Mouse (Mus musculus) lung, postnatal 36 days (tissue): Measurements from ENCODE around the gene Vkorc1l1.

Source experiments
- DNase-seq: peaks from one replicate; pipeline ENCODE4 v3.0.0; 2022; ENCODE audit warnings: mixed read lengths

The Vkorc1l1 gene

DNA sequence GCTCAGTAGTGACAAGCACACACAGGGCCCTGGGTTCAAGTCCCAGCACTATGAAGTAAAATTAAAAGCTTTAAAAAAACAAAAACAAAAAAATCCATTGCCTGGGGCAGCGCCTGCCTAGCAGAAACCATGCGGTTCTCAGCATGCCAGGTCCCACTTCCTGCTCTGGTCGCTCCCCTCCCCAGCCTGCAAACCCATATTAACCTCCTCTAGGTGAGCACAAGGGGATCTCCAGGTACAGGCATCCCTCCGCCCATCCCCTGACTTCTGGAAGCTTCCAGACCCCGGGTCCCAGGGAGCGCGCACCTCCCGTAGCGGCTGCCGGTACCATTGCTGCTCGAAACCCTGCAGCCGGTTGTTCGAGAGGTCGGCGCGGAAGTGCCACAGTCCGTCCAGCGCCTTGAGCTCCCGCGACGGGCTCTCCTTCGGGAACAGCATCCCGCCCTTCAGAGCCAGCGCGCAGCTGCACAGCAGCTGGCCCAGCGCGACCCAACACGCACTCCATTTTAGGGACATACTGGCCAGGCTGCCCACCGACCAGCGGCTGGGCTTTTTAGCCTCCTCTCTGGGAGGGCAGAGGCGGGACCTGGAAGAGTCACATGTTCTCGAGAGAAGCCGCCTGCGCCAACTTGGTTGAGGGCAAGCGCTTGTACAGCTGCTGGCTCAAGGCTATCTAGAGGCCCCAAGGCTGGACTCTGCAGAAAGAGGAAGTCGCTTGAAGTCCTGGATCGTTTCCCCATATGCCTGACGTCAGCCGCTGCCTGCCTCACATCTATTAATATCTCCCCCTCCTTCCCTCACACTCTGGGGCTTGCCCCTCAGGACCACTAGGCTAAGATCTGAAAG is 60.8 kb downstream of the Vkorc1l1 start, which contains the start of gene Gusb:
Gene Gusb (minus strand): TSS at position 749 of the 846 bp plus-strand sequence.
- DNase-seq: peak; percentile 93

DNA sequence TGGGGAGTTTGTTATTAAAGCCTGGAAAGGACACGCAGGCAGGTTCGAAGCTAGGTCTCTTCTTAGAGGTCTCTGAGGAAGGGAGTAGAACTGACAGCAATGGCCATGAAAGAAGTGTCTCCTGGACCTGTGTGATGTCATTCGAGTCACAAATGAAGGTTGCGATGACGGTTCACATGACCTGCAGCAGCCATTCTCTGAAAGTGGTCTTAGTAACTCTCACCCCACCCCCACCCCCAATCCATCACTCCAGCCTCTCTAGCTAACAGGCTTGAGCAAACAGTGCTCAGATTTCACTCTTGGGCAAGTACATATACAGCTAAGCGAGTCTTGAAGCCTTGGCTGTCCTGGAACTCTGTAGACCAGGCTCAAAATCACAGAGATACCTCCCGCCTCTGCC is 61.5 kb downstream of the Vkorc1l1 start:
- DNase-seq: no peak

DNA sequence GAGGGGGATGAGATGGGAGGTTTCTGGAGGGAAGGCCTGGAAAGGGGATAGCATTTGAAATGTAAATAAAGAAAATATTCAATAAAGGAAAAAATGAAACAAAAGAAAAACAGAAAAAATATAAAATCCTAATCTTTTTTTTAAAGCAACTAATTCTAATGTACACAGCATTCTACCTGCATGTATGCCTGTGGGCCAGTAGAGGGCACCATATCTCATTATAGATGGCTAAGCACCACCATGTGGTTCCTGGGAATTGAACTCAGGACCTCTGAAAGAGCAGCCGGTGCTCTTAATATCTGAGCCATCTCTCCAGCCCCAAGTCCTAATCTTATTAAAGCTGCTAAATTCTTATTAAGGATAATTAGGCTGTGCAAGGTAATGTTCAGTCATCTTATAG is 65.6 kb downstream of the Vkorc1l1 start:
- no peak for DNase-seq

DNA sequence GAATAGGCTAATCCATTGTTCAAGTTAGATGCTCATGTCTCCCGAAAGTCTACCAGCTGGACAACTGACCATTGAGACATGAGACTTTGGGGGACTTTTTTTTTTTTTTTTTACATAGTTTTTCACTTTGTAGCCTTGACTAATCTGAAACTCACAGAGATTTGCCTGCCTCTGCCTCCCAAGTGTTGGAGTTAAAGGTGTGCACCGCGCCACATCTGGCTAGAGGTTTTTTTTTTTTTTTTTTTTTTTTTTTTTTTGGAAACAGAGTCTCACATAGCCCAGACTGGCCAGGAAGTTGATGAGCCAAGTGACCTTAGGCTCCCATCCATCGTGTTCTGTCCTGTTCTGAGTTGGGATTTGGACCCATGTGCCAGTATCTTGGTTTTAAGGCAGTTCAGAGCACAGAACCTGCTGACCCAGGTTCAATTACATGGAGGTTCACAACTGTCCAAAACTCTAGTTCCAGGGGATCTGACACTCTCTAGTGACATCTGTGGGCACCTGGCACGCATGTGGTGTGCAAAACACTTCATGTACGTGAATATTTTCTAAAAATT is 66.3 kb downstream of the Vkorc1l1 start:
- no peak for DNase-seq

DNA sequence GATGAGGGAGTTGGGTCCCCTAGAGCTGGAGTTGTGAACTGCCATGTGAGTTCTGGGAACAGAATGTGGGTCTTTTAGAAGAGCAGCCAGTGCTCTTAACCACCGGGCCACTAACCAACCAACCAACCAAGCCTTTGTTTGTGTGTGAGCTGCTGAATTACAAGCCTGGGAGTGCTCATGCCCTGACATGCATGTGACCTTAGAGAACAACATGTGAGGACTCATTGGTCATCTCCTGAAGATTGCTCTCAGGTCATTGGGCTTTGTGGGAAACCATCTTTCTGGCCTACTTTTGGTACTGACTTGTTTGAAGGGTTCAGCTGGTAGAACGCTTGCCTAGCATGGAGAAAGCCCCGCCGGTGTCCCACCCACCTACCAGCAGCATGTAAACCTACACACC is 68.0 kb downstream of the Vkorc1l1 start:
- DNase-seq: no peak

DNA sequence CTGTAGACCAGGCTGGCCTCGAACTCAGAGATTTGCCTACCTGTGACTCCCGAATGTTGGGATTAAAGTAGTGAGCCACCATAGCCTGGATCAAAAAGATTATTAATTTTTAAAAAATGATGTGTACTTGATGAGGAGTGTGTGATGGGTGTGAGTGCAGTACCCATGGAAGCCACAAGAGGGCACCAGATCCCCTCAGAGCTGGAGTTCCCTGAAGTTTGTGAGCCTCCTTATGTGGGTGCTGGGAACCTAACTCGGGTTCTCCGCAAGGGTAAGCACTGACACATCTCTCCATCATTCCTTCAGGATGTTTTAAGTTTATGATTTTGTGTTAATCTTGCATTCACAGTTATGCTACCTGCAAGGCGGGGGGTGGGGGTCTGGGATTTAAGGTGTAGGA is 69.2 kb downstream of the Vkorc1l1 start:
- DNase-seq: no peak

DNA sequence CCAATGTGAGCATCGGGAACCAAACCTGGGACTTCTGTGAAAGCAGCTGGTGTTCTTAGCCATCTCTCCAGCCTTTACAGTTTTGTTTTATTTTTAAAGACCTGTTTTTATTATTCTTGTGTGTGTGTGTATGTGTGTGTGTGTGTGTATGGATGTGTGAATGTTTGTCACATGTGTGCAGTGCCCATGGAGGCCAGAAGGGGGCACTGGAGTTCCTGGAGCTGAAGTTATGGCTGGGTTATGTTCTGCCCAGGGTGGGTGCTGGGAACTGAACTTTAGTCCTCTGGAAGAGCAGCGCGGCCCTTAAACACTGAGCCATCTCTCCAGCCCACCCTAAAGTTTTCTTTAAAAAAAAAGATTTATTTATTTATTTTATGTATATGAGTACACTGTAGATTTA is 73.3 kb downstream of the Vkorc1l1 start:
- DNase-seq: no peak

DNA sequence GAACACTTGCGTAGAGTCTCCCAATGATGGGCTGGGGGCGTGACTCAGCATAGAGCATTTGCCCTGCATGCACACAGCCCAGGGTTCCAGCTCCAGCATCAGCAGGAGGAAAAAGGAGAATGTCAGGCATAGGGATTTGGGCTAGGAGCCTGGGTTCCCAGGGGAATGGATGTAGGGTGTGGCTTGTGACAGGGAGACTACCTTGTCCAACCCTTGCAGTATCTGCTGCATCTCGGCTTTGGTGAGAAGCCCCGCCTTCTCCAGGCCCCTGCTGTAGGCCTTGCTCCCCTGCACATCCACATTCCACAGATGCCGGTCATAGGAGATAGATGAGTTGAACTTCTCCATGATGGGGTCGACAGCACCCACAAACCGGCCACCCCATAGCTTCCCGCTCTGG is 77.7 kb downstream of the Vkorc1l1 start:
- no peak for DNase-seq

DNA sequence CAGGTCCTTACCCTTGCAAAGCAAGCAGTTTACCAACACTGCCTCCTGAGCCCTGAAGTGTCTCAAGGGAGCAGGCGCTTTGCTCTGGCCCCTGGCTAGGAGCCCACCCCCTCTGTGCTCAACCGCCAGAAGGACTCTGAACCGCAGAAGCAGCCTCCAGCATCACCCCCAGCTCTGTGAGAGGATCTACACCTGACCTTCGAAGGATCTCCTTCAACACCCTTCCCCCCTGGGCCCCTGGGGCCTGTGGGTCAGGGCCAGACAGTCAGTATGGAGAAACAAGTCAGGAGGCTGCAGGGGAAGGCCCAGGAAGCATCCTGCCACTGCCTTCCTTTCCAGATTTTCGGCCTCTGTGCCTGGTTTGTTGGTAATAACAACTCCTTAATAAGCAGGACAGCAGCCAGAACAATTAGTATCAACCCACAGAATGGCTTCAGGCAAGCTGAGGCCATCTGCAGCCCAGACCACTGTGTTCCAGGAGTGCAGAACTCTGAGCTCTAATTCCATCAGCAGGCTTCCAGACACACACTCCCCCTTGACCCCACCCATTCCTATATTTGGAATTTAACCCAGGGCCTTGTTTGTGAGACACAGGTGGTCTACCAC is 79.7 kb downstream of the Vkorc1l1 start:
- DNase-seq: no peak

DNA sequence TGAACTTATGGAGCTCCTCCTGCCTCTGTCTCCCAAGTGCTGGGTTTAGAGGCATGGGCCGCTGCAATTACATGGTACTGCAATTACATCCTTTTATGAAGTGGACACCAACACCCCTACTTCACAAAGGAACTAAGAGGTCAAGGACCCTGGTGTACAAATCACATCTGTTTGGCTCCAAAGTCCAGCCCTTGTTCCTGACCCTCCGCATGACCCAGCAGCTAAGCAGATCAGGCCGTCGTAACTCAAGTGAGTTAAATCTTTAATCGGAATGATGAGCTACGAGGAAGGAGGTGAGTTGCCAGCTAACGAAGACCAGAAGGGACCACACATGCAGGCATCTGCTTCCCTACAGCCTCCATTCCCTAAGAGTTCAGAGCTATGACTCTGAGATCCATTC is 80.6 kb downstream of the Vkorc1l1 start:
- DNase-seq: no peak

DNA sequence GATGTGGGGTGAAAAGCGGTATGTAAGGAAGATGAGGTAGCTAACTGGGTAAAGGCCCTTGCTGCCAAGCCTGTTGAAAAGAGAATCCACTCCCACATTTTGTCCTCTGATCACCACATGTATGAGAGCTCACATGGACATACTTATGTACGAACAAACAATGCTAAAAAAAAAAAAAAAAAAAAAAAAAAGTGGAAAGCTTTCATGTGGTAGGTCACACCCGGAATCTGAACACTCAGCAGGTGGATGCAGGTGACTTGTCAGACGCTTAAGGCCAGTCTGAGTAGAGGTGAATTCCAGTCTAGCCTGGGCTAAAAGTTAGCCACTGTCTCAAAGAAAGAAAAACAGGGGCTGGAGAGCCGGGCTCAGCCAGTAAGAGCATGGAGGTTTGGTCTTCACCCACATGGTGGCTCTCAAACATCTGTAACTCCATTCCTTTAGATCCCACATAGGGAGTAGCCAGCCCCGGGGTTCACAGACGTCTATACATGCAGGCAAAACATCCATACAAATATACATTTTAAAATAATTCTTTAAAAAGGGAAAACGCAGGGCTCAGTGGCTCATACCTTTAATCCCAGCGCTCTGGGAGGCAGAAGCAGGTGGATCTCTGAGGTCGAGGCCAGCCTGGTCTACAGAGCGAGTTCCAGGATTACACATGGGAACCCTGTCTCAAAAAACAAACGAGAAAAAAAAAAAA is 81.4 kb downstream of the Vkorc1l1 start:
- no peak for DNase-seq

DNA sequence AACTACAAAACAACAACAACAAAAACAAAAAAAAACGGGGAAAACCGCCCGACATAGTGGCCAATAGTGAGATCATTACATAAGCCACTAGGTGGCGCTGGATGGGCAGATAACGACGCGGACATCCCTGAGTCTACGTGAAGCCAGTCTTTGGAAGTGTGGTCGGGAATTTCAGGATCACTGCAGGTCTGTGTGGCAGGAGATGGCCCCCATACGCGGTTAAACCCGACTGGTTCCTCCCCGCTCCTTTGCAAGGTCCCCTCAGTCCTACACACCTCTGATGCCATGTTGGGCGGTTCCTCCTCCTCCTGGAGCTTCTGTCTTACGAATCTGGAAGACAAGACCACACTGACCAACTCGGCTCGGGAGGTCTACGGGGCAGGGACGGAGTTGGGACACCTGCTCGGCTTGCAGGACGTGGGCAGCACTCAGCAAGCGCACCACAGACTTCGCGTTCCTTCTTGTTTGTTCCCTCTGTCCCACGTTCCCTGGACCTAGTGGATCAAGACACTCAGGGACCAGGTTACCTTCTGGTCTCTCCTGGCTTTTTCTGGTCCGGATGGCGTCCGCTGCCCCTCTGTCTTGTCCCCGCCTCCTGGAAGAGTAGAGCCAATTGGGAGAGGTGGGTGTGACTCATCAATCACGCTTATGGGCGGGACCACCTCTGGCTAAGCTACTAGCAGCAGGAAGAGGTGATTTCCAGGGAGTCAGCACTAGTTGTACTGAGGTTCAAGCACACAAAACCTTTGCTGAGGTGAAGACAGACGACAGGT is 82.2 kb downstream of the Vkorc1l1 start:
- DNase-seq: peak; percentile 97

DNA sequence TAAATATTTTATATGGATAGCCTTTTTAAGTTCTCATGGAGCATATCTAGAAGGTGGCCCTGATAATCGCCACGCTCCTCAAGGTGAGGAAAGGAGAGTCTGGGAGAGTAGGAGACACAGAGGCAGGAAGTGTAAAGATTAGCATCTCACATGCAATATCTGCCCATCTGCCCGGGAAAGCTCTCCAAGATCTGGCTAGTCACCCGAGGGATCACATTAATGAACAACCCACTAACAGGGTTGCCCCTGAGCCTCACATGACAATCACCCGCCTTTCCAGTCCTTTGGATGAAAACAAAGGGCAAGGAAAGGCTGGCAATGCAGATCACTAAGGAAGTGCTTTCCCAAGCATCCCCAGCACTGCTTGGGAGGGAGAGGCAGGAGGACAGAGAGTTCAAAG is 85.4 kb downstream of the Vkorc1l1 start:
- no peak for DNase-seq

DNA sequence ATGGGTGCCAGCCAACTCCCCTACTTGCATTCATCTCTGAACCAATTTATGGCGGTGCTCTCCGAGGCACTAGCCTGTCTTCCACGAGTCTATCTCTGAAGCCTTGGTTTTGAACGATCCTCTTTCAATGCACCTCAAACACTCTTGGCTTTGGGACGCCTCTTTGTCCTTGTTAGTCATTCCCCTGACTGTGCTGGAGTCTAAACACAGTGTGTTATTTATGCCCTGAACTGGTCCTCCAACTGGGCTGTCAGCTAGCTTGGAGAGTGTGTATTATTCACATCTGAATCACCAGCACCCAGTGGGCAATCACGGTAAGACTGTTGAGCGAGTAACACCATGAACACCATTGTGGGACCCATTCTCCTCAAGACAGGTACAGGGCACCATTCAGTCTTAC is 85.9 kb downstream of the Vkorc1l1 start:
- no peak for DNase-seq

DNA sequence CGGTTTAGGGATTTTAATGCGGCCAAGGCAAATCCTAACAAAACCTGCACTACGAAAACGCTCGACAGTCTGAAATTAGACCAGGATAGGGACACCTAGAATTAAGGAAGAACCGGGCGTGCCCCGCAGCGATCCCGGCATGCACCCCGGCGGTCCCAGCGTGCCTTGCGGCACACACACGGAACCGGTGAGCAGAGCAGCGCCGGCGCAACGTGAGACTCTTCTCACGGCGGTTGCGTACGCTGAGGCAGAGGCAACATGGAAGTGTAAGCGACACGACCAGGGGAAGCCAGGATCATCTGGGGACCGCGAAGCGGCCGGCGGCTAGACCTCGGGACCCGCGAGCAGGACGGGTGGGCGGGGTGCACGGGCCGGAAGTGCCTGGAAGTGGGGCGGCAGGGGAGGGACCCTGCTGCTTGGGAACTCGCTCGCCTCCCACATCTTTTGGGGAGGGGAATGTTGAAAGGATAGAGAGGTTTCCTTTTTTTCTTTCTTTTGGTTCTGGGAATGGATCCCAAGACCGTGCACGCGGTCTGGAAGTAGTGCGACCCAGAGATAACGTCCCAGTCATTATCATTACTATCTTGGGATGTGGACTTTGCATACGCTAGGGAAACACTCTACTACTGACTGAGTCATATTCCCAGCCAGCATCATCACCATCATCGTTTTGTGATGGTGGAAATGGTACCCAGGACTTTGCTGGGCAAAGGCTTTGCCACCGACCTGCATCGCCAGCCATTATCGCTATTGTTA is 87.5 kb downstream of the Vkorc1l1 start, which contains the start of the genes Asl and Crcp:
Gene Asl (minus strand): TSS at position 106 of the 756 bp plus-strand sequence.
Gene Crcp (plus strand): TSS at position 149 of the 756 bp plus-strand sequence.
- peak; percentile 92 for DNase-seq

DNA sequence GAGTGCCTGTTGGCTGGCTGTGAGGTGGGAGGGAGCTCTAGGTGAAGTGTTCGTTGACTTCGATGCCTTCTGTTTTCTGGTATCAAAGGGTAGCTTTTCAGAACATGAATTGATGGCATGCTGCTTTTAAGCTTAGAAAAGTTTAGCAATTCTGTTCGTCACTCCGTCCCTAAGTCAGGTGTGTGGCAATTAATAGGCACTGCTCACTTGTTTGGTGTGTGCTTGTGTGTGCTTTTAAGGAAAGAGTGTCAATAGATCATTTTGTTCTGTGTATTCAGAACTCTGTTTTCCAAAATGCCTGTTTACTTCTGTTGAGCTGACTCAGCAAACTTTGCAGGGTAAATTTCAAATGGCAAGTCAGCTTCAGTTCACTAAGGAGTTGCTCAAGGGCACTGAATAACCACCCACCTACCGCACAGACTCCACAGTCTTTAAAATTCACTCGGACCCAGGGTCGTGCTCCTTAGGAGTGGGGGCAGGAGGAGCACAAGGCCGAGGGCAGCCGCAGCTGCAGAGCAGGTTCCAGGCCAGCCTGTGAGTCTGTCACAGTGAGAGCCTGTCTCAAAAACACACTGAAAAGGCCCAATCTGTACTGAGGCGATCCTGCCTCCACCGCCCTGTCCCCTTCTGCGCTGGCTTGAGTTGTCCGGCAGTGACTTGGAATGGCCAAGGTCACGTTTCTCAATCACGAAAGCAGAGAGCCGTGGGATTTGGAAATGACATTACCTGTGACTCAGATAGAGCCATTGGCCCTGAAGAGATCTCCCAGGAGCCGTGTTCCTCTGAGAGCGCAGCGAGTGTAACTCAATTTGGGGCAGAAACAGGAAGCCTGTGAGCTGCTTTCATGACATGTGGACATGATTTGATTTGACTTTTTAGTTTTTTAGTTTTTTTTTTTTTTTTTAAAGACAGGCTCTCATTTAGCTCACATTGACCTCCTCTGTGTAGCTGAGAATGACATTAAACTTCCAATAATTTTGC is 89.9 kb downstream of the Vkorc1l1 start:
- DNase-seq: peak; percentile 36

DNA sequence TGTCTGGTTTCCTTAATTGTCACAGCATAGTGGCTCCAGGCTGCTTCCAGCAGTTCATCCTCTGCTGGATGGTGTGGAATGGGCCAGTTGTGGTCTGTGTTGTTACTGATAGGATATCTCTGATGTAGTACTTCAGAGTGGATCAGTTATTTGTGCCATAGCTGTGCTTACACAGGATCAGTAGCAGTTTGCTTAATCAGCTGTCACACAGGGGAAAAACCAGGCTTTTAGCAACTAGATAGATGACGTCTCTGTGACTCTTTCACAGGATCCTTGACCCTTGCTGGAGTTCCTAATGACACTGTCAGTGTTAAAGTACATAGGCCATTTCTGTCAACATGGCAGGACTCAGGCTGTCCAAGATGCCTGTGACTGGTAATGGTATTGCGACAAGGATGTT is 92.1 kb downstream of the Vkorc1l1 start:
- DNase-seq: no peak
